In genomic region chr10:107310964-107311490, GRCm38 (mm10) we compare ENCODE assay signal across 18 mouse cellular contexts. TPM values are rescaled to one million over a fixed set of nuclear protein-coding genes. Genes with fewer than 3 reads are reported as not detected.
DNase-seq lines count a peak whose midpoint lies in the region; ATAC-seq and TF ChIP-seq lines count a peak whose summit lies in the region.
"Had no signal": no experiment of that assay in that cellular context is flagged by ENCODE, and none has a peak within 500 bp of the region (broad histone marks: within the 10 kb centered on the region; RNA-seq: fewer than 3 reads in every experiment).

No protein-coding gene starts in this region.

- H3K4me2 ChIP-seq in forebrain, postnatal 0 days (ENCODE audit: low read depth) = no peak overlapping the region
- H3K4me2 ChIP-seq in forebrain, embryonic 12.5 days = no peak overlapping the region
- no peak overlapping the region for H3K4me2 ChIP-seq in kidney, embryonic 14.5 days (replicated peaks; ENCODE audit: low read depth, low read length)
- H3K4me2 ChIP-seq: forebrain, embryonic 13.5 days; heart, embryonic 13.5 days had no signal

- no peak overlapping the region for H3K9ac ChIP-seq in forebrain, postnatal 0 days
- no peak overlapping the region for H3K9ac ChIP-seq in forebrain, embryonic 12.5 days
- no peak overlapping the region for H3K9ac ChIP-seq in kidney, embryonic 14.5 days (ENCODE audit: low read depth, low read length)
- H3K9ac ChIP-seq: forebrain, embryonic 13.5 days; heart, embryonic 13.5 days had no signal

- H3K4me1 ChIP-seq in forebrain, postnatal 0 days (ENCODE audit: insufficient read depth) = no peaks in the 10 kb centered on the region
- no peaks in the 10 kb centered on the region for H3K4me1 ChIP-seq in forebrain, embryonic 12.5 days
- no peaks in the 10 kb centered on the region for H3K4me1 ChIP-seq in kidney, embryonic 14.5 days (ENCODE audit: control insufficient read depth, insufficient read depth, low read length)
- H3K4me1 ChIP-seq: forebrain, embryonic 13.5 days; heart, embryonic 13.5 days had no signal

- no peaks in the 10 kb centered on the region for H3K27me3 ChIP-seq in forebrain, postnatal 0 days (ENCODE audit: insufficient read depth, low read length)
- no peaks in the 10 kb centered on the region for H3K27me3 ChIP-seq in forebrain, embryonic 12.5 days
- no peaks in the 10 kb centered on the region for H3K27me3 ChIP-seq in kidney, embryonic 14.5 days (ENCODE audit: control insufficient read depth, insufficient read depth, low read length)
- H3K27me3 ChIP-seq: forebrain, embryonic 13.5 days; heart, embryonic 13.5 days had no signal

- H3K4me3 ChIP-seq in forebrain, postnatal 0 days (ENCODE audit: low read depth, low read length) = no peak overlapping the region
- H3K4me3 ChIP-seq in forebrain, embryonic 12.5 days (replicated peaks) = no peak overlapping the region
- no peak overlapping the region for H3K4me3 ChIP-seq in left cerebral cortex, adult 2 months
- H3K4me3 ChIP-seq in kidney, embryonic 14.5 days (ENCODE audit: low read length) = no peak overlapping the region
- H3K4me3 ChIP-seq: forebrain, embryonic 13.5 days; heart, embryonic 13.5 days had no signal

- DNase-seq in forebrain, postnatal 0 days = peak; percentile 17
- no peak for DNase-seq in left cerebral cortex, adult 2 months (ENCODE audit: extremely low spot score in 1 of 2, low spot score in 2 of 2)
- DNase-seq in left cerebral cortex, postnatal 36 days (ENCODE audit: low spot score in 2 of 2) = no peak
- DNase-seq in brain, embryonic 14.5 days (ENCODE audit: low read depth) = peak; percentile 21
- no peak for DNase-seq in kidney, adult 18-20 months
- DNase-seq: adrenal gland, postnatal 14 days; cerebellum, postnatal 10 days; gastrocnemius, postnatal 36 days; heart, adult 11 months; heart, postnatal 36 days; kidney, adult 2 months had no signal

- no peak for TF ChIP-seq POLR2A in brain, embryonic 14.5 days (IDR thresholded peaks at IDR 0.05; ENCODE audit: borderline replicate concordance, extremely low read depth, insufficient read depth, insufficient read length, poor library complexity, severe bottlenecking)

- no peaks in the 10 kb centered on the region for H3K36me3 ChIP-seq in forebrain, postnatal 0 days (ENCODE audit: insufficient read depth)
- H3K36me3 ChIP-seq in forebrain, embryonic 12.5 days (replicated peaks) = no peaks in the 10 kb centered on the region
- no peaks in the 10 kb centered on the region for H3K36me3 ChIP-seq in kidney, embryonic 14.5 days (ENCODE audit: control insufficient read depth, insufficient read depth, low read length)
- H3K36me3 ChIP-seq: G1E; heart, embryonic 13.5 days had no signal

- no peak for ATAC-seq in forebrain, postnatal 0 days
- no peak for ATAC-seq in forebrain, embryonic 12.5 days (ENCODE audit: low FRiP score)
- ATAC-seq in kidney, embryonic 14.5 days (ENCODE audit: low FRiP score, low TSS enrichment) = no peak
- ATAC-seq: CD4-positive, CD25-positive, alpha-beta regulatory T cell, adult 4 months; forebrain, embryonic 13.5 days; hindbrain, embryonic 16.5 days had no signal

- 35% methylated on average over 5 of the region's 5 CpGs for WGBS in forebrain, postnatal 0 days
- WGBS in forebrain, embryonic 12.5 days = 80% methylated on average over 5 of the region's 5 CpGs
- 88% methylated on average over 5 of the region's 5 CpGs for WGBS in kidney, embryonic 14.5 days

- intact Hi-C loops in left cerebral cortex, adult 2 months (cut with DNase I) = no loop called here
- intact Hi-C loops in left cerebral cortex, postnatal 36 days (cut with DNase I) = no loop called here

- no peak for TF ChIP-seq CTCF in forebrain, postnatal 0 days (IDR thresholded peaks at IDR 0.05; ENCODE audit: low read depth)
- no peak for TF ChIP-seq CTCF in left cerebral cortex, adult 2 months (IDR thresholded peaks at IDR 0.05)
- TF ChIP-seq CTCF in brain, embryonic 14.5 days (IDR thresholded peaks at IDR 0.05; ENCODE audit: borderline replicate concordance, extremely low read depth, insufficient read depth, insufficient read length) = no peak

- peak overlapping the region; percentile 9; the same call in 1 of the 2 replicates for H3K27ac ChIP-seq in forebrain, postnatal 0 days (ENCODE audit: low read depth, low read length)
- no peak overlapping the region for H3K27ac ChIP-seq in forebrain, embryonic 12.5 days
- peak overlapping the region; percentile 54; the same call in 1 of the 2 replicates for H3K27ac ChIP-seq in left cerebral cortex, adult 2 months
- H3K27ac ChIP-seq in kidney, embryonic 14.5 days (ENCODE audit: low read depth, low read length) = no peak overlapping the region
- H3K27ac ChIP-seq: forebrain, embryonic 13.5 days; heart, embryonic 13.5 days had no signal

- H3K9me3 ChIP-seq in forebrain, postnatal 0 days (ENCODE audit: low read length) = no peaks in the 10 kb centered on the region
- H3K9me3 ChIP-seq in forebrain, embryonic 12.5 days = no peaks in the 10 kb centered on the region
- H3K9me3 ChIP-seq in kidney, embryonic 14.5 days (ENCODE audit: control insufficient read depth, low read length) = no peaks in the 10 kb centered on the region
- H3K9me3 ChIP-seq: forebrain, embryonic 13.5 days; heart, embryonic 13.5 days had no signal

RNA-seq across cellular contexts. Expression of gene Lin7a, which starts 39.5 kb away (rescaled TPM):
- total RNA-seq in forebrain, postnatal 0 days (2014; rRNA removed) = 23.6 and 26.3 TPM in 2 replicates
- polyA plus RNA-seq in forebrain, postnatal 0 days (2015; fragmentation: Nextera tagmentation; extraction: Ambion mirVana) = 7.6 and 16.0 TPM in 2 replicates
- 7.1 and 7.5 TPM in 2 replicates for polyA plus RNA-seq in forebrain, embryonic 12.5 days (2016; fragmentation: Nextera tagmentation; extraction: Ambion mirVana)
- total RNA-seq in left cerebral cortex, adult 2 months (2021) = 10 to 100 TPM; 57.8 to 59.6 TPM
- total RNA-seq in left cerebral cortex, postnatal 36 days (2021) = 10 to 100 TPM; 60.9 to 64.2 TPM
- polyA plus RNA-seq in brain, embryonic 14.5 days (2012; rRNA removed) = 6.5 and 14.2 TPM in 2 replicates
- polyA plus RNA-seq in kidney, embryonic 14.5 days (2014; fragmentation: Nextera tagmentation; extraction: Ambion mirVana) = 1.3 and 2.7 TPM in 2 replicates
- total RNA-seq: G1E had no signal
- polyA plus RNA-seq: CD4-positive, CD25-positive, alpha-beta regulatory T cell, adult 4 months; G1E had no signal

Comparison
In these comparisons a context has a peak if more than half of its experiments do, and no peak if none do; other contexts are left out.
1. H3K27ac ChIP-seq: peak in forebrain, postnatal 0 days (single experiment) and left cerebral cortex, adult 2 months (single experiment); none in forebrain, embryonic 12.5 days (single experiment) and kidney, embryonic 14.5 days (single experiment).
2. DNase-seq: peak in forebrain, postnatal 0 days (single experiment) and brain, embryonic 14.5 days (single experiment); none in left cerebral cortex, adult 2 months (0 of 2), left cerebral cortex, postnatal 36 days (0 of 2) and kidney, adult 18-20 months (single experiment).